ENCODE assay signal across 14 mouse cellular contexts in genomic region chr4:140559862-140560261, GRCm38 (mm10).
DNase-seq lines count a peak whose midpoint lies in the region; ATAC-seq and TF ChIP-seq lines count a peak whose summit lies in the region.
"Had no signal": no experiment of that assay in that cellular context is flagged by ENCODE, and none has a peak within 500 bp of the region (broad histone marks: within the 10 kb centered on the region; RNA-seq: fewer than 3 reads in every experiment).

No protein-coding gene starts in this region.

- peaks cover 0 to 7% of the 10 kb centered on the region in 2 experiments; a peak in 1 of 4 replicates for H3K4me1 ChIP-seq in liver, embryonic 14.5 days (replicated peaks; ENCODE audit: control insufficient read depth in 2 of 2, insufficient read depth in 2 of 2, low read length in 1 of 2)
- peaks cover 9 to 17% of the 10 kb centered on the region in 2 experiments for H3K4me1 ChIP-seq in CH12.LX (ENCODE audit: control insufficient read depth in 1 of 2, insufficient read depth in 2 of 2)
- H3K4me1 ChIP-seq: limb, embryonic 12.5 days had no signal

- H3K27me3 ChIP-seq in liver, embryonic 14.5 days (ENCODE audit: control insufficient read depth, insufficient read depth, low read length): no peaks in the 10 kb centered on the region
- H3K27me3 ChIP-seq in CH12.LX (replicated peaks): no peaks in the 10 kb centered on the region
- H3K27me3 ChIP-seq: limb, embryonic 12.5 days had no signal

- no peak overlapping the region for H3K4me3 ChIP-seq in liver, embryonic 14.5 days (ENCODE audit: insufficient read depth in 1 of 2, low read depth in 2 of 2, low read length in 2 of 2)
- no peak overlapping the region for H3K4me3 ChIP-seq in CH12.LX (replicated peaks in 1 of 3; ENCODE audit: low read depth in 2 of 3, low read length in 2 of 3, poor library complexity in 1 of 3)
- H3K4me3 ChIP-seq: limb, embryonic 12.5 days had no signal

- TF ChIP-seq RAD21 in CH12.LX (IDR thresholded peaks at IDR 0.05; ENCODE audit: low read depth, low read length): peak; percentile 50

- DNase-seq in embryo, embryonic 10 days (ENCODE audit: low spot score): peak; percentile 23
- no peak for DNase-seq in embryo, embryonic 10.5 days (ENCODE audit: low spot score)
- no peak for DNase-seq in liver, embryonic 14.5 days (ENCODE audit: low read depth in 3 of 3, low spot score in 3 of 3)
- DNase-seq in liver (no peak), CH12.LX (ENCODE audit: extremely low read depth) (peak; percentile 17)
- no peak for DNase-seq in heart, postnatal 25 days (ENCODE audit: low spot score)
- no peak for DNase-seq in spleen, adult 18-20 months
- DNase-seq: gastrocnemius, postnatal 25 days; heart, postnatal 10 days; kidney, adult 11 months had no signal

- H3K9ac ChIP-seq in liver, embryonic 14.5 days (replicated peaks): no peak overlapping the region
- no peak overlapping the region for H3K9ac ChIP-seq in CH12.LX (ENCODE audit: insufficient read depth, low read depth)
- H3K9ac ChIP-seq: limb, embryonic 12.5 days had no signal

- H3K27ac ChIP-seq in liver, embryonic 14.5 days: no peak overlapping the region
- no peak overlapping the region for H3K27ac ChIP-seq in CH12.LX (ENCODE audit: insufficient read depth, low read depth)
- H3K27ac ChIP-seq: limb, embryonic 12.5 days had no signal

- peak; percentile 46 for TF ChIP-seq CTCF in liver, embryonic 14.5 days (IDR thresholded peaks at IDR 0.05; ENCODE audit: low read depth)
- TF ChIP-seq CTCF in CH12.LX (conservative IDR thresholded peaks at IDR 0.05 in 1 of 2, IDR thresholded peaks at IDR 0.05 in 1 of 2; ENCODE audit: low read depth in 2 of 2, low read length in 2 of 2): peak in 1 of 2 experiments; percentile 68; a peak in 2 of 4 replicates

- no peaks in the 10 kb centered on the region for H3K79me2 ChIP-seq in CH12.LX (replicated peaks; ENCODE audit: control insufficient read depth, extremely low read depth, insufficient read depth, poor library complexity, severe bottlenecking)

- intact Hi-C loops in heart, postnatal 25 days (cut with DNase I): no loop called here

- dilution Hi-C loops in CH12.LX (cut with MboI; ENCODE audit: extremely low pct_ligation_motif_present, extremely low pct_unique_long_range_greater_than_20kb, low sequenced_read_pairs): no loop called here

- no peak overlapping the region for H3K4me2 ChIP-seq in liver, embryonic 14.5 days (ENCODE audit: low read depth)
- H3K4me2 ChIP-seq in CH12.LX (ENCODE audit: insufficient read depth, low read depth, poor library complexity, severe bottlenecking): no peak overlapping the region
- H3K4me2 ChIP-seq: limb, embryonic 12.5 days had no signal

- in situ Hi-C loops in CH12.LX (cut with MboI; ENCODE audit: low pct_ligation_motif_present, low pct_unique_long_range_greater_than_20kb, low sequenced_read_pairs): loop anchor here (10.0 kb wide), 1 partner anchor 115 kb away; no protein-coding TSS in a partner anchor

- no peak for TF ChIP-seq EP300 in liver, embryonic 14.5 days (IDR thresholded peaks at IDR 0.05; ENCODE audit: low read depth)
- no peak for TF ChIP-seq EP300 in CH12.LX (IDR thresholded peaks at IDR 0.05; ENCODE audit: low read length)

- 37% methylated on average over 4 of the region's 4 CpGs for WGBS in liver, embryonic 14.5 days (ENCODE audit: insufficient replicate concordance)

- no peak for TF ChIP-seq POLR2A in CH12.LX (IDR thresholded peaks at IDR 0.05; ENCODE audit: low read depth, low read length)

- H3K36me3 ChIP-seq in liver, embryonic 14.5 days (replicated peaks; ENCODE audit: control insufficient read depth, insufficient read depth, low read depth): no peaks in the 10 kb centered on the region; the same call in 1 of the 2 replicates
- H3K36me3 ChIP-seq in CH12.LX (replicated peaks in 1 of 2; ENCODE audit: control insufficient read depth in 1 of 2, insufficient read depth in 1 of 2, low read length in 1 of 2): peaks cover 7 to 90% of the 10 kb centered on the region in 2 experiments

- H3K9me3 ChIP-seq in liver, embryonic 14.5 days (ENCODE audit: control insufficient read depth, low read length): peaks cover 3% of the 10 kb centered on the region; the same call in 1 of the 2 replicates
- peaks cover 17% of the 10 kb centered on the region for H3K9me3 ChIP-seq in CH12.LX (replicated peaks; ENCODE audit: low read length)

- ATAC-seq in liver, embryonic 14.5 days (ENCODE audit: insufficient read depth): no peak
- ATAC-seq in megakaryocyte progenitor cell, adult 5-6 weeks (replicated peaks; ENCODE audit: poor library complexity): 0 out of 2 replicates have a peak, but pooled peaks have one; percentile 37
- ATAC-seq: activated CD4-positive, CD25-positive, alpha-beta regulatory T cell, adult 4 months; forebrain, embryonic 14.5 days had no signal

TF ChIP-seq in CH12.LX, 34 proteins besides CTCF, POLR2A, EP300 and RAD21:
- TF ChIP-seq ZMIZ1 (IDR thresholded peaks at IDR 0.05; ENCODE audit: low read depth, low read length) (no peak), POLR2AphosphoS2 (IDR thresholded peaks at IDR 0.05; ENCODE audit: low read depth, low read length) (no peak), NELFE (IDR thresholded peaks at IDR 0.05; ENCODE audit: low read depth, low read length) (no peak), MYC (IDR thresholded peaks at IDR 0.05; ENCODE audit: low read depth, low read length) (no peak), TBP (conservative IDR thresholded peaks at IDR 0.05; ENCODE audit: low read depth, low read length) (no peak), JUN (IDR thresholded peaks at IDR 0.05; ENCODE audit: insufficient read depth, low read depth, low read length) (no peak), KAT2A (IDR thresholded peaks at IDR 0.05; ENCODE audit: insufficient replicate concordance, low read length) (no peak), SMC3 (IDR thresholded peaks at IDR 0.05; ENCODE audit: low read depth, low read length) (peak; percentile 77), E2F4 (IDR thresholded peaks at IDR 0.05; ENCODE audit: insufficient replicate concordance, low read depth, low read length) (no peak), MAX (IDR thresholded peaks at IDR 0.05; ENCODE audit: low read length) (0 out of 2 replicates have a peak, but pooled peaks have one; percentile 24), ELF1 (IDR thresholded peaks at IDR 0.05; ENCODE audit: low read depth, low read length) (no peak), UBTF (IDR thresholded peaks at IDR 0.05; ENCODE audit: low read depth, low read length) (no peak), ZC3H11A (IDR thresholded peaks at IDR 0.05; ENCODE audit: low read depth, low read length) (no peak), IRF4 (IDR thresholded peaks at IDR 0.05; ENCODE audit: low read depth, low read length) (no peak), HCFC1 (IDR thresholded peaks at IDR 0.05; ENCODE audit: low read depth, low read length) (no peak)

Comparison
In these comparisons a context has a peak if more than half of its experiments do, and no peak if none do; other contexts are left out.
1. DNase-seq: peak in embryo, embryonic 10 days (single experiment) and CH12.LX (single experiment); none in embryo, embryonic 10.5 days (single experiment), liver, embryonic 14.5 days (0 of 3), liver (single experiment), heart, postnatal 25 days (single experiment) and spleen, adult 18-20 months (0 of 2).